Mouse (Mus musculus): Measurements from ENCODE around the gene Ghrhr. TPM values are rescaled to one million over a fixed set of nuclear protein-coding genes. Genes with fewer than 3 reads are reported as not detected.

Gene Ghrhr
- total RNA-seq, 2 experiments from 2014 or later, result not detected

DNA sequence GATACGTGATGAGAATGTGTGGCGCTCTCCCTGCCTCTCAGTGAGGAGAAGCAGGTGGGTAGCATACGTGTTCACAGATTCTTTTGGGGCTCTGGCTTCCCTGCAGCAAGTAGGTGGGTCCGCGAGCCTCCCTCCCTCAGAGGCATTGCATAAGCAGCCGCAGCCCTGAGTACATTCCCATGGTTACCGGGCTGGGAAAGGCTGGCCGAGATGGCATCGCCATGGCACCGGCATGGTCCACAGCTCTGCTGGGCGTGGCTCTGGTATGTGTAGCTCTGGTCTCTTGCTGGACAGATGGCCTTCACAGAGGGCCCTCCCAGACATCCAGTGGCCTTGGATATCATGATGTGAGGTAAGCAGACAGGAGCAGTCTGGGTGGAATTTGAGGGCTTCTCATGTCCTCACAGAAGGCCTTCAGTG, 20.5 kb downstream of the Ghrhr start:
- peak; percentile 80 to 82 for DNase-seq

DNA sequence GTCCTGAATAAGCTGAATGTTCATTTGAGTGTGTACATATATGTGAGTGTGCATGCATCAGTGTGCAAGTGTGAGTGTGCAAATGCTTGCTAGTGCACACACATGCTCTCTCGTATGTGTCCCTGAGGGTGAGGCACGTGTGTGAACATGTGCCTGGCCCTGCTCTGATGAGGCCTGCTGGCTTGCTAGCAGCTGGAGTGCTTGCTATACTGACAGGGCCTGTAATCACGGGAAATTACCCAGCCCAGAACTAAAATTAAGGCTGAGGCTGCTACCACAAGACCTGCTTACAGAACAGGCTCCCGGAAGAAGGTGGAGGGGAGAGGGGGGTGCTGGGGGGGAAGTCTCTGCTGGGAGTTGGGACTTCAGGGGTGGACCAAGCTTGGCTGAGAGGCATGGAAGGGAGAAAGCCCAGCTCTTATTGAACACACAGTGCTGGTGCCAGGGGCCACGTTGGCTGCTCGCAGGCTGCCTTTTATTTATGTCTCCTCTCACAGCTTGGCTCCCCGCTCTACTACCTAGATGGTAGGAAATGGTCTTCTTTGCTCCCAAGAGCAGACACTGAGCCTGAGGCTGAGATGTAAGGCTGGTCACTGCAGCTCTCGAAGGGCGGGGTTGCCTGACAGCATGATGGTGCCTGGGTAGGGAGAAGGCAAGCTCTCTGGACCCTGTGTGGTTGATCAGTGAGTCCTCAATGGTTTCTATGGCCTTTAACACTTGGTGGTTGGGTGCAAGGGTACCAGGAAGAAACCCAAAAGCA, 23.0 kb downstream of the Ghrhr start:
- no peak for DNase-seq

DNA sequence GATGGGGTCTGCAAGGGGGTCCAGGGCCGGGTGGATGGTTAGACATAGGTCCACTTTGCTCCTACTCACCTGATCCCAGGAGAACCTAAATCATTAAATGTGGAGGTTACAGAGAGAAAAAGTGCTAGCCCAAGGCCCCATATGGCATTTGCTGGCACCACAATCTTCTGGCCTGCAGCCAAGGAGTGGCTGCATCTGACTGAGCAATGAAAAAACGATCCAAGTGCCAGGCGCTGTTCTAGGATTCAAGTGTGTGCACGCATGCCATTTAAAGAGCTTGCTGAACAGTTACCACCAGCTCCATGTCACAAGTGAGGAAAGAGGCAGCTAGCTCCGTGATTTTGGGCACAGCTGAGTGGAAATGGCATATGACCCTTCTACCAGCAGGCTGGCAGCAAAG, 23.8 kb downstream of the Ghrhr start:
- DNase-seq, result peak; percentile 74 to 81

DNA sequence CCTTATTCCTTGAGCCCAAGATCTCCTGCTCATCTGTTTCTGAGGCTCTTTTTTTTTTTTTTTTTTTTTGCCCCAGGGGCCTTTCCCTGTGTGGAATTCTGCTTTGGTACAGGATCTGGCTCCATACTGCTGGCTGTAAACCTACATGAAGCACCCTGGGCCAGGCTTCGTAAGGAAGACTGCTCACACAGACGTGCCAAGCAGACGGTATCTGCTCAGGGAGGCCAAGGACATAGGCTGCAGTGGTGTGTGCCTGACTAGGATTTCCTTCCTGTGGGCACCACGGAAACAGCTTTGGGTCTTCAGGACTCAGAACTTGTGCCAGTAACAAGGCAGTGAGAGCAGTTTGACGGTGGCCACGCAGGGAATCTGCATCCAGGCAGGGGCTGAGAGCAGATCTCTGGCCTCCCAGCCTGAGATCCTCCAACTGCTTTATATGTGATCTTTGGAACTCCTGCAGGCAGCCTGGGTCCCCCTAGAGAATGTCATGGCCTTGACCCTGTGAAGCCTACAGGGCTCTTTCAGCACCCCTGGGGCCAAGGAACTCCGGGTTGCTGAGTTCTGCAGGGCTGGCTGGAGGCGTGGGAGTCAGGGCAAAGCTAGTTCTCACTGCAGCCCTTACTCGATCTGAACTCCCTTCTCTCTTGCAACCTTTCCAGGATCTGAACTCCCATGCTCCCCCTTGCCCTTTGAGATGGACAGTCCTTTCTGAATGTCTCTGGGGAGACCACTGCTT, 26.1 kb downstream of the Ghrhr start:
- no peak for DNase-seq

DNA sequence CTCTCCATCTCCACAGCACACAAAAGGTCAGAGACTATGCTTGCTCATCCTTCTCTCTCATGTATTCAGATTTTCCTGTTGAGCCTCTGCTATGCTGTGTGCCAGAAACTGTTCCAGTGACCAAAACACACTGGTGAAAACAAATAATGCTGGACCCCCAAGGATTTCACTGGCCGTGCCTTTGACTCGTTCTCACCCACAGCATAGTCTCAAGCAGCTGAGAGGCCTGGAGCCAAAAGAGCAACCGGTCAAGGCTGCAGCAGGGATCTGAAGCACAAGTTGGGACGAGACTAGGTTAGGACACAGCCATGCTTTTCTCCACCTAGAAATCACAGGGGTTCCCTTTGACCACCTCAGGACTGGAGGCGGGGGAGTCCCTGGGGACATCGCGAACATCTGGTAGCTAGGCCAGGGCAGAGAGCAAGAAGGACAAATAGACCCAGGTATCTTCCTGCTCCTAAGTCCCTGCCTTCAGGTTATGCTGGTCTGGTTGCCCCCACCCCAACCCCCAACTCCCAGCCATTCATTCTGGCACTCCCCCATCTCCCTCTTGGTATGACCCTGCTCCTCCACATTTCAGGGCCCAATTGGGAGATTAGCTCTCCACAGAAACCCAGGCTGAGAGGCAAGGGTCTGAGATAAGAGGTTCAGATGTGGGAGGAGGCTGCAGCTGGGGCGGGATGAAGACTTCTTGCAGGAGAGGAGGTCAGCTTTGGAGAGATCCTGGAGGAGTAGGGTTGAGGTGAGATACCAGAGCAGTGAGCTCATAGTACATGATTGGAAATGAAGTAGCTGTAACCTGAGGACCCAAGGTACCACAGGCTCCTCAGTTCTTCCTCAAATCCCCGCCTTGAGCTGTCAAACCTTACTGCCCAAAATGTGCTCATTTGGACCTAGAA, 27.6 kb downstream of the Ghrhr start:
- no peak for DNase-seq

DNA sequence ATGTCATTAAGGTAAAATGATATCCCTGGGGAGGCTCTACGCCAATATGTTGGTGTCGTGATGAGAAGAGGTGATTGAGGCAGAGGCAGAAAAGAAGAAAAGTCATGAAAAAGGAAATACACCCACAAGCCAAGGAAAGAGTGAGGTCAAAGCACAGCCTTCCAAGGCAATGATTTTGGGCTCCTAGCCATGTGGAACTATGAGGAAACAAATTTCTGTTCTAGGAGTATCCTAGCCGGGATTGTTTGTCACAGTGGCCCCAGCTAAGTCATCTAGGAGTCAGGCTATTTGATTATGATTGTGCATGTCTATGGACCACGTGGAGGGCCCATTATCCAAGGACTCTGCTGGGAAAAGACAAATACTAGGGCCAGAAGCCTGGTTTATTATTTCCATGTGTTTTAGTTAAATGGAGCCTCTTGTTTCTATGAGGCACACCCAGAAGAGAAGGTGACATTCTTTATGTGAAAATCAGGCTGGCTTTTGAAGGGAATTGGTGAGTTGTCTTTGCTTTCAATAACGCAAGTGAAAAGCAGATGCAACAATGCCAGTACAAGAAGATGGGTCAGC, 28.4 kb downstream of the Ghrhr start:
- no peak for DNase-seq

DNA sequence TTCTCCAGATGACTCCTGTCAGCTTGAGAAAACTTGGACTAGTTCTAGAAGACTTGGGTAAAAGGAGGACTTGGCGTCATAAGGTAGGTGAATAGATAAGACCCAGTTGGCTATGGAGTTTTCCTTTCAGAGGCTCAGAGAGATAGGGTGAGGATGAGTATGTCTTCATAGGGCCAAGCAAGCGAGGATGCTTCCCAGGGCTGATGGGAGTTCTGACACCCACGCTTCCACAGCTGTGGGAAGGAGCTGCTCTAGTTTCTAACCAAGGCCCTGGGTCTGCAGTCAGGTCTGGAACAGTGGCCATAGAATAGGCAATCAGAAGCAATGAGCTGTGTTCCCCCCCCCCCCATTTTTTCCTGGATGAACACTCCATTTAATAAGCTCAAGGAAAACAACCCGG, 31.2 kb downstream of the Ghrhr start:
- no peak for DNase-seq

DNA sequence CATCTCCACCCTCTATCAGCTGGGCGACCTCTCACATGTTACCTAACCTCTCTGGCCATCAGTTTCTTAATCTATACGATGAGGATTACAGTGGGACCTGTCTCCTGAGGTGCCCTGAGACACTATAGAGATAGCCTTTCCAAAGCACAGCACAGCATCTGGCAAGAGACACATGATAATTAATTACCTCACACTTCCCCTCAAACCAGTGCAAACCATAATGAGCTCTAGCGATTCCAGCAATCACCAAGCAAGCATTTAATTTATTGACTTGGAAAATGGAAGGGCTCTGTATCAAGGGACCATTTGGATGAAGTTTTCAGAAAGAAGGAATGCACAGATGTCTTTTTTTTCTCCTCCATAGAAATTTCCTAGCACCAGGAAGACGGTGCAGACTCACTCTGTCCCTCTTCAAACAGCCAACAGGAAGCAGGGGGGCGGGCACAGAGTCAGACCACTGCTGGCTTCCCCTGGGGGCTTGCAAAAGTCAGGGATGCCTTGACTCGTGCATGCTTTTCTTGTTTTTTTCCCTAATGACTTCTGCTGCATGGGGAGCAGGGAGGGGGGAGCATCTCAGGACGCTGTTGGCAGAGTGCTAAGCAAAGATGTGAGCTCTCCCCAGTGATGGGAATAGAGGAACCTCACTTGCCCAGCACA, 34.2 kb downstream of the Ghrhr start:
- DNase-seq, result no peak

DNA sequence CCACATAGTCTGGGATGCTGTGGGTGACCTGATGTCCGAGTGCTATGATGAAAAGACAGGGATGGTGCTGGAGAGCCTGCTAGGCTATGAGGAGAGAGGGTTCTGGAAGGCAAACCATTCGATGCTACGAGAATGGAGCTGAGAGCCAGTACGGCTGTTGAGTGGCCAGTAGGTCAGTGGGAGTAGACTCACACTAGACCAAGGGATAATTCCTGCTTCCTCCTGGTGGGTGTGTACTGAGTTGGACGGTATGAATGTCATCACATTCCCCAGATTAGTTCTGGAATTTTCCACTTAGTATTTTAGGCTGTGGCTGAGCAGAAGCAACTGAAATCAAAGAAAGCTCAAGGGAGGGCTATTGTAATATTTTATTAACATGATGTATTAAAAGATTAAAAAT, 34.9 kb downstream of the Ghrhr start:
- no peak for DNase-seq

DNA sequence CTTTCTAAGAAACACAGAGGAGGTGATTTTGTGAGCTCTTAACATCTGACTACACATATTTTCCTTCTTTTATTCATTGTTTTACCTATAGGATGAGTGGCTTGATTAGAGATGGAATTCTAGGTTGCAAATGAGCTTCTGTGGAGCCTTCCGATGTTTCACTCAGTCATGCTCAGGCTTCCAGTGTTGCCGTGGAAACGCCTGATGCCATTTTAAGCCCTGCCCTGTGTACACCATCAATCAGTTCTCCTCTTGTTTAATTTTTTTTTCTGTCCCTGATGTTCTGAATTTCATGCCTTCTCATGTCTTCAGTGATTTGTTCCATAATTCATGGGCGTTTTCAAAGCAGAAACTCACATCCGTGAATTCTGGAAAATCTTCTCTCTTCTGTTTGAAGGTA, 40.1 kb downstream of the Ghrhr start:
- DNase-seq, result peak in 1 of 2 experiments; percentile 43

DNA sequence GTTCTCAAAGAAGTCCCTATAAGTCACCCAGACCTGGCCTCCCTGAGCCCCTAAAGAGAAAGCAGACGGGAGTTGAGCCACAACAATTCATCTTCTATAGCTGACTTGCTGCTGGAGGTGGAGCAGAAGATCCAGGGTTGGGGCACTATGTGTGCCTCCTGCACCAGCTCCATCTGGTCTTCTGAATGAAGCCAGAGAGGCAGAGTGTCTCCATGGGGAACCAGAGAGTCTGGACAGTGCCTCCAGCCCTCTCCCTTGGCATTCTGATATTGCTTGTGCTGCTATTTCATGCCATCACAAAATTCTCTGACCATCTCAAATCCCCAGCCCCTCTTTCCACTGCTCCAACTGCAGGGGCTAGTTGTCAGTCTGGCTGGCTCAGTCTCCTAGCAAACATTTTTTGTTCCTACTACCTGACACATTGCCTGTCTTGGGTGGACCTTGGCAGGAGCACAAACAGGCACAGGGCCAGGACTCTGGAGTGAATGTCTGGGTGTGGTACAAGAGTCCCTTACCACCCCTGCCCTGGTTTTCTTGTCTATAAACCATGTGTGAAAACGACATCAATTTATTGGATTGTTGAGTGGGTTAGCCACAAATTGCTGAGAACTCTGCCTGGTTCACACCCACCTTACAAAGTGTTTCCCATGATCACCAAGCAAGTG, 42.8 kb downstream of the Ghrhr start:
- DNase-seq, result no peak

DNA sequence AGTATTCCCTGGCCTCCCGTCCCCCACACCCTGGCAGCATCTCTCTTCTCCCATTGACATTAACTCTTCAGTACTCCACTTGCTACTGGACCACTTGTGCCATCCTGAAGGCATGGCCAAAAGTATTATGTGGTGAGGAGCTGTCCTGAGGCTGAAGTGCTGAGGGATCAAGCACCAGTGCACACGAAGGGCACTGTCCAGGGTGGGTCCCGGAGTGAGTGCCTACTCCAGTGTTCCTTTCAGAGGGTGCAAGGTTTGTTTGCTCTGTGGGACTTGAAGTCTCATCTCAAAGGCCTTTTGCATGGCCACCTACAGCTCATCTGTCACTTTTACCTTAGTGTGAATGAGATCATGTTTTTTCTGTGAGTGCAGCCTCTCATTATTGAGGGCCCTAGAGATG, 44.3 kb downstream of the Ghrhr start:
- no peak for DNase-seq

DNA sequence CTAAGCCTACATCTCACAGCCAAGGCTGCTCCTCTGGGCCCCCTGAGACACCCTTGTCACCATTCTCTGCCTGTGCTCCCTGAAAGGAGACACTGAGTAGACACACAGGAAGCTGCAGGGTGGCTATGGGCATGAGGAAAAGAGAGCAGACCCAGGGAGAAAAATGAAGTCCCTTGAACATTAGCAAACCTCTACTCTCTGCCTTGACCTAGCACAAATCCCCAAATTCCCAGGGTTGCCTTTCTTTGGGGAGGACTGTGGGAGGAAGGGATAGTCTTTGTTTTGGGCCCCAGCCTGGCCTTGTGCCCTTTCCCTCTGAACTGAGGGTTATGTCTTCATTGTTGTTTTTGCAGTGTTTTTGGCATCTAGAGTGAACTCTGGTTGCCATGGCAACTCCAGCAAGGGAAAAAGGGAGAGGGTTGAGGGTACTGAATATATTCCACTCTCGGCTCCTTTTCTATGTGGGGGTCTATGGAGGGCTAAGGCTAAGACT, 44.8 kb downstream of the Ghrhr start:
- peak in 1 of 2 experiments; percentile 30 for DNase-seq

DNA sequence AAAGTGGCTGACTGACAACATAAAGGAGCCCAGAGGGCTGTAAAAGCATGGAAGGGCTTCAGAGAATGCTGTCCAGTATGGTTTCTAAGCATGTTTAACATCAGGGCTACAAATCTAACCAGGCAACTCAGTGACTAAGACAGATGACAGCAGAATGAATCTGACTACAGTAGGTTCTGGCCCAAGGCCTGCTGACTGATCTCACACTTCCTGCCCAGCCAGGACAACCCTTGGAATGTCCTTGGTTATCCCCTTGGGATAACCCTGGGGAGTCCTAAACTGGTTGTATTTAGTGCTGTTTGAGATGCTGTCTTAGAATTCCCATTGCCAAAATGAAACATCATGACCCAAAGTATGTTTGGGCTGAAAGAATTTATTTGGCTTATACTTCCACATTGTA, 56.0 kb downstream of the Ghrhr start:
- DNase-seq, result no peak

DNA sequence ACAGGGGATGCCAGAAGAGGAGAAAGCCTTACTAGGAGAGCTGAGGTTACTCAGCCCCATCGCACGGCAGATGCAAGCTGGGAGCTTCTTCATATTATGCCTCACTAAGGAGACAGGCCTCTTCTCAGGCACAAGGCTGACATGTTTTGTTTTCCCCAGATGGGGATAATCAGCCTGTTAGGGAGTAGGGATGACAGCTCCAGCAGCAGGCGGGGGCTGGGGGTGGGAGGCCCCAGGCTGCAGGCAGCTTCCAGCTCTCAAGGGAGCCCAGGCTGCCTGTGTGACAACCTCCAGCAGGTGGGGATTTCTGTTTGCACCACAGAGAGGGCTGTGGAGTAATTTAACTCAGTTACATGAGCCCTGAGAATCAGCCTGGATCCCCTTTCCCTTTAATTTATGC, 58.3 kb downstream of the Ghrhr start:
- peak; percentile 68 to 72 for DNase-seq

DNA sequence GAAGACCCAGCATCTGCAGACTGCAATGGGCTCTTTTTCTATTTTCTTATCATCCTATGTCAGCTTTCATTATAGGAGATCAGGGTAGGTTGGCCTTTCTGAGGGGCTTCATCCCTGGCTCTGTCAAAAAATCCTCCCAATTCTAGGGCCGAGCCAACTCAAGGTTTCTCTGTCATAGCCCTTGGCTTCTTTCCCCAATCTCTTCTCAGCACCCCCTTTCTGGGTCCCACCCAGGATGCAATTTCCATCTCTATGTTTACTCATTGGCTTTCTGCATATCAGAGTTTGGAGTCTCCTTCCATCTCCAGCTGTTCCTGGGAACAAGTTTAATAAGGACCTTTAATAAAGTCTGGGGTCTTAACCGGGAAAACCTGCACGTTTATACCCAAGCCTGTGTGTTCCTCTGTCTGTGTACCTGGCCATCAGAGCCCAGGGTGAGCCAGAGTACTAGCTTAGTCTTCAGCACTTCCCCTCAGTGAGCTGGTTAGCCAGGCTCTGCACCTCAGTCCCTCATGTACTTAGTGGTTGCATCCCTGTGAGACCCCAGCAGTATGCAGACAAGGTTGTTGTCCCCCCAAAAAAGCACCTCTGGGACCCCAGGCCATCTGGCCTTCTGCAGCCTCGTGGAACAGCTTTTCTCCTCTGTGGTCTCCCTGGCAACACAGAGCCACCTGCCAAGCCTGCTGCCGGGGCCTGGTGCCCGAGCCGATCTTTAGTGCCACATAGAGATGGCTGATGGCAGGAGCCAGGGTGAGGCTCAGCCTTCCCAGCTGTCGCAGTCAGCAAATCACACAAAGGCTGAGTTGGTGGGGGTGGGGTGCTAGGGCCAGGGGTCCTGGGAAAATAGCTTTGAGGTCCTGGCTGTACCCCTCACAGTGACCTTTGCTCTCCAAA, 59.4 kb downstream of the Ghrhr start:
- peak; percentile 69 to 78 for DNase-seq

DNA sequence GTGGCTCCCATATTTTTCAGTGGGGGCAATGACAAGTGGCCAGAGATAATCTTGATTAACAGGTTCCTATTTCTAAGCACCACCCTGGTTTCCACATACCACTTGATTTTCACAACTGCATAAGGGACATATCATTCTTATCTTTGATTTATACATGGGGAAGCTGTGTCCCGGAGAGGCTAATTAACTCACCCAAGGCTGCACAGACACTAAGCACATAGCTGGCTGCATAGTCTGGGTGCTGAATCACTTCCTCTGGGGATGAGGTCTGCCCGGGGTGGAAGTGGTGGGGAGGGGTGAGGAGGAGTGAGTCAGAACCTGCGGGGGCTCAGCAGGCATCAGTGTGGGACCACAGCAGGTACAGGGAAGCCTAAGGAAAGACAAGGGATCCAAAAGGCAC, 61.8 kb downstream of the Ghrhr start:
- DNase-seq, result no peak
